Mouse (Mus musculus): Measurements from ENCODE around the gene Cadm3.

DNA sequence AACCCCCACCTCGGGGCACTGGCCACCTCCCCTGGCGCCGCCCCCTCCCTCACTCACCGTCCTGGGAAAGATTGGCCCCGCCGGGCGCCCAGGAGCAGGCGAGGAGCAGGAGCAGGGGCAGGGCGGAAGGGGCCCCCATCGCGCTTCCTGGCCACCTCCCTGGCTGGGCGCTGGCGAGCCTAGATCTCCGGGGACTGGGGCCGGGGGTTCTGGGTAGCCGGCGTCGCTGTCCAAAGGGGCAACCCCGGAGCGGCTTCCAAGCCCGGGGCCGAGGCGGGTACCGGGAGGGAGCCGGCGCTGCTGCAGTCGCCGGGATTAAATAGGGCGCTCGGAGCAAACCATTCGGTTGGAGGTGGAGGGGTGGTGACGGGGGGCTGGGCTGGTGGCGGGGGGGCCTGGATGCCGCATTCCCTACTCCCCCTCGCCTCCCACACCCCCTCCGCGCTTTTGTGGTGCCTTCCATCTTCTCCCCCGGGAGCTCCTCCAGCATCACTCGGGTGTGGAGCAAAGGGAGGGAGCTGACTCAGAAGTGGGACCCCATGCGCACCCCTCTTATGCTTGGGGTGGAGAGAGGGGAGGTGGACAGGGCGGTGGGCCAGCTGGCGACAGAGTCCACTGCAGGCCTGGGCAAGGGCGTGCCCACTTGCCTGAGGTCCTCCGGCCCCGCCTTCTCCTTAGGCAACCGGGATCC is at the start of gene Cadm3:
- TF ChIP-seq POLR2A (IDR thresholded peaks at IDR 0.05; ENCODE audit: borderline replicate concordance, extremely low read depth, low read depth, low read length) (no peak), CTCF (IDR thresholded peaks at IDR 0.05; ENCODE audit: insufficient read depth, low read length) (no peak)
